Mouse (Mus musculus) cerebellum, adult 9-11 months (tissue): Measurements from ENCODE around the gene Pcgf5.
"Not testable (repeated sequence)": the region's sequence is repeated elsewhere in the genome, so short reads cannot be mapped to it uniquely, and the experiment has no call there.

Source experiments
- DNase-seq: peaks from one replicate; pipeline ENCODE4 v3.0.0; 2022

Gene Pcgf5

GRCm38 (mm10) chr19:36390714-36391113 lies 42.6 kb downstream of the Pcgf5 start:
- no peak for DNase-seq

DNA sequence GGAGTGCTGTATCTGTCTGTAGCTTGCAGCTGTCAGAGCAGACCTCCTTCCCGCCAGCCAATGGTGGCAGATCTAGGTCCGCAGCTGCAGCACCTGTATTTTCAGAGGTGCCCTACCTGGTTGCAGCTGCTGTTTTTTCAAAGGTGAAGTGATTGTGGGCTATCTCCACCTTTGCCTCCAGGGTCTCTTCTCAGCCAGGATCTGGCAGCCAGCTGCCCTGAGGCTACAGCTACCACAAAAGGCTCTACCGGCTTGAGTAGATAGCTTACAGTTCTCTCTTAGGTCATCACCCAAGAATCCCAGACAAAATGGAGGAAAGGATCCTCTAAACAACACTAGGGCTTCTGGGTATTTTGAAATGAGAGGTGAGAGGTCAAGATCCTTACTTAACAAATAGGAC lies 50.4 kb downstream of the Pcgf5 start:
- DNase-seq = no peak

GRCm38 (mm10) chr19:36408352-36409100 lies 60.4 kb downstream of the Pcgf5 start:
- DNase-seq = no peak

- peak; percentile 88 for DNase-seq
These were observed 61.3 kb downstream of the Pcgf5 start for GRCm38 (mm10) chr19:36409280-36409860.

- DNase-seq = no peak
These were observed 61.8 kb downstream of the Pcgf5 start for GRCm38 (mm10) chr19:36409861-36410392.

- DNase-seq = no peak
These were observed 71.8 kb downstream of the Pcgf5 start for GRCm38 (mm10) chr19:36419885-36420284.

GRCm38 (mm10) chr19:36427195-36427876 lies 79.2 kb downstream of the Pcgf5 start:
- DNase-seq = no peak

- no peak for DNase-seq
These were observed 80.0 kb downstream of the Pcgf5 start for GRCm38 (mm10) chr19:36428116-36428515.

GRCm38 (mm10) chr19:36429354-36429753 lies 81.2 kb downstream of the Pcgf5 start:
- DNase-seq = no peak

DNA sequence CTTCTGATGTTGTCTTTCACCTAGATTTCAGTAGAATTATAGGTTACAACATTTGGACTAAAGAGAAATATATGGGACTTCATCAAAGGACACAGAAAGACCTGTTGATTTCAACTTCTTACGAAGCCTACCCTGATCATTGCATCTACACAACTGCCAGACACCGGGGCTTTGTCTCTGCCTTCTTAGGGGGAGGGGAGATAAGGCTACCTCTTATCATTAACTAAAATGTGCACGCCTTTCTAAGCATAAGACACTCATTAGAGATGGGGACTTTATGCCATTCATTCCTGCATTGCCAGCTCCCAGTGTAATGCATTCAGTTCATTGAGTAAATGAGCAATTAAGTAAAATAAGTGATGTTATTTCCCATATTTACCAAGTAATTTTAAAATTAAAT lies 85.1 kb downstream of the Pcgf5 start:
- DNase-seq = no peak

DNA sequence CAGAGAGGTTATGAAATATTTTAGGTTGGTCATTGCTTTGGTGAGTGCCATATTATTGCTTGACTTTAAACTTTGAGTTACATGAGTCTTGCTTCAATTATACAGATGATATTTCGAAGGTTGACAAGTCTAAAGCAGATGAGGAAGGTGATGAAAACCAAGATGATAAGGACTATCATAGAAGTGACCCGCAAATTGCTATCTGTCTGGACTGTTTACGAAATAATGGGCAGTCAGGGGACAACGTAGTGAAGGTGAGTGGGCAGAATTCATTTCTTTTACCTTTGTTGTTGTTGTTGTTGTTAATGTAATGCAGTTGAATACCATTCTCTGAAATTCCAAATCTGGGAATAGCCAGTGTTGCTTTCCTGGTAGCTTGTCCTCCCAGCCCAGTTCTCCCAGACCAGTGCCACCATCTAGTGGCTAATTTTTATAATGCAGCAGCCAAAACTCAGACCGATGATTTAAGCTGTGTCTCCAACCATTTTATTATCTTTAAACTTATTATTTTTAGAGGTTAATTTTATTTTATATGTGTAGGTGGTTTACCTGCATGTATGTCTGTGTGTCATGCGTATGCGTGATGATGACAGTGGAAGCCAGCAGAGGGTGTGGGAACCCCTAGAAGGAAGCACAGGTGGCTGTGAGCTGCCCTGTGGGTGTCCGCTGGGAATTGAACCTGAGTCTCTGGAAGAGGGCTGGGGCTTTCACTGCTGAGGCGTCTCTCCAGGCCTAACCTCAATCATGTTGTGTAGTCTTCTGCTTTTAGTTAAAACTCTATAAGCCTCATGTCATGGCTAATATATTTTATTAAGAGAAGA lies 92.0 kb downstream of the Pcgf5 start:
- DNase-seq = peak; percentile 11

DNA sequence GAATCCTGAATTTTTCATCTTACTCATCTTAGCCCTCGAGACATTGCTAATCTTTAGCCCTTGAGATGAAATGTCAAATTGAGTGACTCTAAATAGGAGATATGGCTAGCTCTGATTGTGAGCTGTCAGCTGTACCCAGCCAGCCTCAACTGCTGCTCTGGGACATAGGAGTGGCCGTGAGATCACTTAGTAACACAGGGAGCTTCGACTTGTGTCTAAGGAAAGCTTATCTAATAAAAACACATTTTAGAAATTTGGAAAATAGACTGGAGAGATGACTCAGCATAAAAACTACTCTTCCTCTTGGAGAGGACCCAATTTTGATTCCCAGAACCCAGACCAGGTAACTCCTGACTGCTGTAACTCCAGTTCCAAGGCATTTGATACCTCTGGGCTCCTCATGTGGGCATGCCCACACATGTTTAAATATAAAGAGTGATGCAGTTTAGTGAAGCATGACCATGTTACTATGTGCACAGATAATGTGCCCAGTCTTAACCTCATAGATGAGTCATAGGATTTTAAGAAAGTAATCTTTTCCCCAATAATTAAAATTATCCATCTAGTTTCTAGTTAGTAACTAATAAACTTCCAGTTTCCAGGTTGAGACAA lies 103.0 kb downstream of the Pcgf5 start:
- DNase-seq = no peak

DNA sequence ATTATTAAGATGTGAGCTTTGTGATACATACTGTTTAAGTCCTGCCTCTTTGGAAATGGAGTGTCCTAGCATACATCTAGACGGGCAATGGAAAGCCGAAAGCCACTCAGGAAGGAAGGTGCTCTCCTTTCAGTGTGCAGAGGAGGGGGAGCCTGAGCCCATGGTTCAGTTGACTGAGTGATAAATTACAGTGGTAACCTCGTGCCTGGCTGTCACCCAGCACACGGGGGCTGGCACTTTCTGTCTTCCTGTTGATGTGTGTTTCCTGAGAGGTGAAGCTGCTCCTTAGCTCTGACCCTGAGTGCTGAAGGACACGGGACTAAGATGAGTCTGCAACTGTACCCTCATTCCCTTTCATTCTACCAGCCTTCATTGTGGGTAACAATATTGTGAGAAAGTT lies 103.6 kb downstream of the Pcgf5 start:
- no peak for DNase-seq

- DNase-seq = not testable (repeated sequence)
These were observed 104.1 kb downstream of the Pcgf5 start for GRCm38 (mm10) chr19:36452210-36452609.

GRCm38 (mm10) chr19:36453451-36453850 lies 105.3 kb downstream of the Pcgf5 start:
- no peak for DNase-seq

DNA sequence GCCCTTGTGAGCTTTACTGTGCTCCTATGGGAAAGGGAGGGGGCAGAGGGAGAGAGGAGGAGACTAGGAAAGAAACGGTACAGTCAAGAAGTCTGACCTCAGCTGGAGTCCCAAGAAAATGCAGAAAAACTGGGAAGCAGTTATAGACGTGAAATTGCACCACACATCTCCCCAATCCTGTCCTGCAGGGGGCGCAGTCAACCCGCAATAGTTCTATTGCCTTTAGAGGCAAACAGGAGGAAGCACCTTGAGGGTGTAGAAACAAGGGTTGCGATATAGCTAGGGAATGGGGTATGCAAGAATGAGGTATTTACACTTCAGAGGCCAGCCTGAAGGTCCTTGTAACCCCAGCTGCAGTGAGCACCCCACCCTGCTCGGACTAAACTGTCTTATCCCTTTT lies 122.0 kb downstream of the Pcgf5 start:
- peak; percentile 49 for DNase-seq

DNA sequence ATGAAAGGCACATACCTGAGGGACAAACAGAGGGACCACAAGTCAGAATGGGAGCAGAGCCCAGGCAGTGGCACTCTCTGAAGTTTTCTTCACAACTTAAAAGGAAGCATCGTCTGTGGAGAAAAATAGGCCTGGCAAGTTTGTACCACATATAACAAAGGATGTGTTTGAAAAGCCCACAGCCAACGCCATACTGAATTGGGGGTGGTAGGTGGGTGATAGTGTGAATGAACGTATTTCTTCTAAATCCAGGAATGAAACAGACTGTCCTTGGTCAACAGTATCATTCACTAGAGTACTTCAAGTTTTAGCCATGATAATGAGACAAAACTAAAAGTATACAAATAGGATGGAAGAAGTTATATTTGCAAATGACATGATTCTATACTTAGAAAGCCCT lies 123.2 kb downstream of the Pcgf5 start:
- no peak for DNase-seq

GRCm38 (mm10) chr19:36476596-36476995 lies 128.5 kb downstream of the Pcgf5 start:
- no peak for DNase-seq

GRCm38 (mm10) chr19:36477151-36477550 lies 129.0 kb downstream of the Pcgf5 start:
- no peak for DNase-seq

DNA sequence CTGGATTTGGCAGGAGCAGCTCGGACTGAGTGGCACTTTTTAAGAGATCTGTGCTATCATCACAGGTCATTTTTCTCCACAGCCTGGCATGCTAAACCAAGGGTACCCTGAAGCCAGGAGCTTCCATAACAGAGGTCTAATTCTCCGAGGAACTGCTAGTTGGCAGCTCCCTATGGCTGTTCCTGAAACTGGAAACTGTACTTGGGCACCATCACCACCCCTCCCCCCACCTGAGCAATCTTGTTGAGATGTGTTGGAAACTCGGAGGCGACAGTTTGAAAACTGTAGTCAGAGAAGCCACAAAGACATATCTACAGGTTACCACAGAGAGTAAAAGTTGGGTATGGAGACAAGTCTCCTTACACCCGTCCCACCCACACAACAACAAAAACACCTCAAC lies 129.6 kb downstream of the Pcgf5 start:
- no peak for DNase-seq

DNA sequence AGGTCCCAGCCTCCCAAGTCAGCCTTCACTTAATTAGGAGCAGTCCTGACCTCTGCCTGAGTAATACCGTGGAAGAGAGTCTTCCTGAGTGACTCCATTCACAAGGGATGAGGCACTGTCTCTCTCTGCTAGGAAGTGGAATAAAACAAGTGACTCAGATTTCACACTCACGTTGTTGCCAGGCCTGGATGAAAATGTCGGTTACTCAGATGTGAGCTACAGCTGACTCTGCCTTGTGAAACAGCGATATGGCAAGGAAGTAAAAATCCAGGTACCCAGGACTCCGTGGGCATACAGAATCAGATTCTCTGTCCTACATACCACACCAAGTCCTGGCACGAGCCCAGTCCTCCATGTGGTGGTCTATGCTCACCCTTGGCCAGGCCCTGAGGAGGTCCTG lies 142.8 kb downstream of the Pcgf5 start:
- no peak for DNase-seq

GRCm38 (mm10) chr19:36495555-36495954 lies 147.4 kb downstream of the Pcgf5 start:
- no peak for DNase-seq

DNA sequence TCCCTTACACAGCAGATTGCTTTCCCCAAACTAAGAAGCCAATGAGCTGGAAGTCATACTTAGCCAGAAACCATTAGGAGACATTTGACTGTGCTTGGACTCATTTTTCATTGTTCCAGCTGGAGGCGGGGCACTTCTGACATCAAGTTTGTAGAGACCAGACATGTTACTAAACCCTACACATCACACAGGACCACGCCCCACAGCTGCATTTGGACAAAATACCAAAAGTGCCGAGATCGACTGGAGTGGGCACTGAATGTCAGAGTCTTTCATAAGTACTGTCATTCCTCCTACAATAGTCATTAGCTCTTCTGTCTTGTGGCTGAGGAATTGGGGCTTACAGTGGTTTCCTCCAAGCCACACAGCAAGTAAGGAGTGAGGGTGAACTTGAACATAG lies 148.4 kb downstream of the Pcgf5 start:
- no peak for DNase-seq
